Mouse (Mus musculus): ENCODE results near the gene Tfrc. TPM values are rescaled to one million over a fixed set of nuclear protein-coding genes. Genes with fewer than 3 reads are reported as not detected.

Gene Tfrc
- polyA plus RNA-seq, 1 experiment from 2014 or later = 50.0 TPM

- 4% methylated on average over 81 of the region's 82 CpGs for WGBS
- Histone ChIP-seq H3K27me3 (replicated peaks; ENCODE audit: low read depth, poor library complexity, severe bottlenecking) (0 out of 2 replicates have a peak, but pooled peaks cover 3% of the 10 kb centered on the region), H3K4me1 (peaks cover 25% of the 10 kb centered on the region), H3K9me3 (no peaks in the 10 kb centered on the region), H3K36me3 (replicated peaks) (no peaks in the 10 kb centered on the region; the same call in 1 of the 2 replicates), H3K27ac (replicated peaks) (peak overlapping the region; percentile 95), H3K4me3 (peak overlapping the region; percentile 96)
- peak; percentile 70 for DNase-seq (ENCODE audit: low spot score)
Observed at GRCm38 (mm10) chr16:32644069-32644800, 35.5 kb downstream of the Tfrc start.

DNA sequence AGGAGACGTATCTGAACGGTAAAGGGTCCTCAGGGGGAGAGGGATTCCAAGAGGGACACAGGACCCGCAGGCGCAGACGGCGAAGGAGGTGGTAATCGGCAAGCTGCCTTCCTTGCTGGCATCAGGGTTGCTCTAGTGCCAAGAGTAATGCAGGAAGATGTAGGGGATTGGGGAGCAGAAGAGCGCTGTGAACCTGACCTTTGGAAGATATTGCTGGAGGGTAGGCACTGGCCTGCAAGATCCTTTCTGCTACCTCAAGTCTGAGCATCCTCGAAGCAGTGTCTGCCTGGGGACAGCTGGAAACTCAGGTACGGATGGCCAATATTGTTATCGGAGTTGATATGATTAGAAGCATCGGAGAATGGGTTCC lies 36.1 kb downstream of the Tfrc start:
- DNase-seq (ENCODE audit: low spot score) = no peak

DNA sequence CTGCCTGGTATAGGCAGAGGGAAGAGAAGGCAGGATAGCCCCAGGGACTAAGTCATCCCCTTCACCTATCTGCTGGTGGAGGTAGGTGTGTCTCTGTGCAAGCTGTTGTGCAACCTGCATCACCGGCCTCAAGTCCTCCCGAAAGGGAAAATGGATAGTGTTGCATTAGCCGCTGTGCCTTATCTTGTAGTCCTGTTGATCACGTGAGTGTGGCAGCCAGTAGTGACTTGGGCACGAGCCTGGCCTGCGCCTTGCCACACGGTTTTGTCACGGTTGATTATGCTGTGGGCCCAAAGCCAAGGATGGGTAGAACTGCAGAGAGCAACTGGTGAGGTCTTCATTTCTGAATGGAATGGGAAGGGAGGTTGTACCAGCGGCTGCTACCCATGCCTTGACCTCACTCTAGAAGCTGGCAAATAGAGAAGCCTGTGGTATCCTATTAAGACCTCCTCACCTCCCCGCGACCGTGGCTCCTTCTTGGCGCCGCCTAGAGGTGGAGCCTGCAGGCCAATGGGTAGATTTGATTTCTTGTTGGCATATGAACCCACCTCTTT lies 36.7 kb downstream of the Tfrc start:
- Histone ChIP-seq H3K27ac (replicated peaks) (no peak overlapping the region), H3K4me3 (peak overlapping the region; percentile 96), H3K4me1 (peaks cover 25% of the 10 kb centered on the region), H3K36me3 (replicated peaks) (no peaks in the 10 kb centered on the region; the same call in 1 of the 2 replicates), H3K27me3 (replicated peaks; ENCODE audit: low read depth, poor library complexity, severe bottlenecking) (0 out of 2 replicates have a peak, but pooled peaks cover 3% of the 10 kb centered on the region), H3K9me3 (no peaks in the 10 kb centered on the region)
- WGBS = 30% methylated on average over 14 of the region's 14 CpGs
- DNase-seq (ENCODE audit: low spot score) = no peak

More for the DNA sequence above, 36.1 kb downstream of the Tfrc start:
- Histone ChIP-seq H3K27ac (replicated peaks) (peak overlapping the region; percentile 95), H3K27me3 (replicated peaks; ENCODE audit: low read depth, poor library complexity, severe bottlenecking) (0 out of 2 replicates have a peak, but pooled peaks cover 3% of the 10 kb centered on the region), H3K36me3 (replicated peaks) (no peaks in the 10 kb centered on the region; the same call in 1 of the 2 replicates), H3K4me3 (peak overlapping the region; percentile 96), H3K4me1 (peaks cover 25% of the 10 kb centered on the region), H3K9me3 (no peaks in the 10 kb centered on the region)
- 18% methylated on average over 12 of the region's 12 CpGs for WGBS

- Histone ChIP-seq H3K4me3 (peak overlapping the region; percentile 96), H3K9me3 (no peaks in the 10 kb centered on the region), H3K27me3 (replicated peaks; ENCODE audit: low read depth, poor library complexity, severe bottlenecking) (0 out of 2 replicates have a peak, but pooled peaks cover 3% of the 10 kb centered on the region), H3K4me1 (peaks cover 25% of the 10 kb centered on the region), H3K36me3 (replicated peaks) (peaks cover 3% of the 10 kb centered on the region; the same call in 1 of the 2 replicates), H3K27ac (replicated peaks) (no peak overlapping the region)
- WGBS = 88% methylated on average over 9 of the region's 9 CpGs
- no peak for DNase-seq (ENCODE audit: low spot score)
Observed at GRCm38 (mm10) chr16:32646014-32646413, 37.3 kb downstream of the Tfrc start.

GRCm38 (mm10) chr16:32647712-32648111 lies 39.0 kb downstream of the Tfrc start:
- no peak for DNase-seq (ENCODE audit: low spot score)
- no peak overlapping the region for H3K4me3 ChIP-seq
- no peak overlapping the region for H3K27ac ChIP-seq (replicated peaks)
- peaks cover 10% of the 10 kb centered on the region; the same call in 1 of the 2 replicates for H3K36me3 ChIP-seq (replicated peaks)
- H3K4me1 ChIP-seq = peaks cover 25% of the 10 kb centered on the region
- no peaks in the 10 kb centered on the region for H3K9me3 ChIP-seq
- 0 out of 2 replicates have a peak, but pooled peaks cover 3% of the 10 kb centered on the region for H3K27me3 ChIP-seq (replicated peaks; ENCODE audit: low read depth, poor library complexity, severe bottlenecking)

DNA sequence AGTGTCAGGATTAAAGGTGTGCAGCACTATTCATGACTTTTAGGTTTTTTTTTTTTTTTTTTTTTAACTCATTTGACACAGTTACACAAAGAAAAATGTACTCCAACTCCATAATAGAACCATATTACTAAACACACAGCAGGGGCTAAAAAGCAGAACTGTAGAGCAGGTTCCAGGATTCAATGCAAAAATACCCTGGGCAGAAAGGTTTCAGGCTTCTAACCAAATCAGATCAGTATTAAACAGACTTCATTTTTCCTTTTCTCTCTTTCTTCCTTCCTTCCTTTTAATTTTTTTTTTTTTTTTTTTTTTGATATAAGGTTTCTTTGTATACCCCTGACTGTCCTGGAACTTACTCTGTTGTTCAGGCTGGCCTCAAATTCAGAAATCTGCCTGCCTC lies 41.7 kb downstream of the Tfrc start:
- Histone ChIP-seq H3K4me1 (peaks cover 16% of the 10 kb centered on the region), H3K9me3 (no peaks in the 10 kb centered on the region), H3K36me3 (replicated peaks) (peaks cover 19% of the 10 kb centered on the region; the same call in 1 of the 2 replicates), H3K27ac (replicated peaks) (no peak overlapping the region), H3K4me3 (no peak overlapping the region), H3K27me3 (replicated peaks; ENCODE audit: low read depth, poor library complexity, severe bottlenecking) (no peaks in the 10 kb centered on the region)
- DNase-seq (ENCODE audit: low spot score) = no peak

DNA sequence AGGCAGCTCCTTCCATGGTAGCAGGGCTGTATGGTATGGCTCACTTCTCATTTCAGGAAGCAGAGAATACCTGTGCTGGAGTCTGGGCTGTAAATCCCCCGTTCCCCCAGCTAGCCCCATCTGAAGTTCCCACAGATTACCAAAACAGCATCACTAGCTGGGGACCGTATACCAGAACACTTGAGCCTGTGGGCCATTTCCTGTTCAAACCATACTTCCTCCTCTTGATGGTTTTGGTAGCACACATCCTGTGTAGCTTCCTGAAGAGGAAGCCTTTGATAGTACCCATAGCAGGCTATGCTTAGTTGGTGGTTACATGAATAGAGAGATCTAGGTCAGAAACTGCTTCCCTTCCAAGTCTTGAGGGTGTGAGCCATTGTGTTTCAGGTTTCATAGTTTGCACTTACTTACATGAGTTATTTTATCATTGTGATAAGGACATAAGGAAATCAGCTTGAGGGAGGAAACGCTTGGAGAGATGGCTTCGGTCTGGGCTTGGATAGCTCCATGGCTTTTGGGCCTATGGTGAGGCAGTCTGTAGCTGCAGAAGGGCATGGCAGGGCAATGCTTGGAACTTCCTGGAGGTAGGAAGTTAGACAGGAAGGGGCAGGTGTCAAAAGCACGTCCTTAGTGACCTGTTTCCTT lies 42.4 kb downstream of the Tfrc start:
- Histone ChIP-seq H3K4me3 (no peak overlapping the region), H3K27ac (replicated peaks) (no peak overlapping the region), H3K4me1 (peaks cover 9% of the 10 kb centered on the region), H3K9me3 (no peaks in the 10 kb centered on the region), H3K36me3 (replicated peaks) (peaks cover 19% of the 10 kb centered on the region; the same call in 1 of the 2 replicates), H3K27me3 (replicated peaks; ENCODE audit: low read depth, poor library complexity, severe bottlenecking) (no peaks in the 10 kb centered on the region)
- WGBS = 81% methylated on average over 5 of the region's 5 CpGs
- DNase-seq (ENCODE audit: low spot score) = no peak

DNA sequence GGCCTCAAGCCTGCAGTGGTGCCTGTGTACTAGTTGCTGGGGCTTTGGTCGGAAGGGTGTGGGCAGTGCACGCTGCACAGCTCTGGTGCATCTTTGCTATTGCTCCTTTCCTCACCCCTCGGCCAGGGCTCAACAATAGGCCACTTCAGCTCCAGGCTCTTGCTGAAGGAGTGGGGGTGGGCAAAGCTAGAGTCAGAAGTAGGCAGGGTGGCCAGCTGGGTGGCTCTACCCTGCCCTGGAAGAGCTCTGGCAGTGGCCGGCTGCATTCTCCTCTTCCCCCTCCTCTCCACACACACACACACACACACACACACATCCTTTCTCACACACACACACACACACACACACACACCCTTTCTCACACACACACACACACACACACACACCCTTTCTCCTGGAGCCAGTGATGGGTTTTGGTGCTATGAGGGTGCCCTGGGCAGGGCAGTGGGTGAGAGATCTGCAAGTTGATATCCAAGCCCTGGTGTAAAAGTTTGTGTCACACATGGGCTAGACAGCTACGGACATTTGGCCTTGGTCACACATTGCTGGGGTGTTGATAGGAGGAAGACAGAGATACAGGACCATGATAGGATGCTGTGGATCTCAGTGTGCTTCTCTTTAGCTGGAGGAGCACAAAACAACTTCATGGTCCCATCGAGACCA lies 45.5 kb downstream of the Tfrc start:
- WGBS = 75% methylated on average over 6 of the region's 6 CpGs

DNA sequence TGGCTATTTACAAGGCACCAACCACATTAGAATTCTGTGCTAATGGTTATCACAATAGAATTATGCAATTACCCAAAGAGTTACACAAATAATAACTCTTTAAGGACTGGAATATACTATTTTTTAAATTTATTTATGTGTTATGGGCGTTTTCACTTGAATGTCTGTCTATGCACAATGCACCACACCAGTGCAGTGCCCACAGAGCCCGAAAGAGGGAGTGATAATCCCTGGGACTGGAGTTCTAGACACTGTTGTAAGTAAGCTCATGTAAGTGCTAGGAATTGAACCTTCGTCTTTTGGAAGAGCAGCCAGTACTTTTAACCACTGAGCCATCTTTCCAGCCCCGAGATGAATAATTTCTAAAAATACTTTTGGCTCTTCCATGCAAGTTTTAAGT lies 46.8 kb downstream of the Tfrc start:
- Histone ChIP-seq H3K4me3 (no peak overlapping the region), H3K4me1 (peaks cover 38% of the 10 kb centered on the region), H3K36me3 (replicated peaks) (peaks cover 19% of the 10 kb centered on the region; the same call in 1 of the 2 replicates), H3K27ac (replicated peaks) (no peak overlapping the region), H3K27me3 (replicated peaks; ENCODE audit: low read depth, poor library complexity, severe bottlenecking) (no peaks in the 10 kb centered on the region), H3K9me3 (no peaks in the 10 kb centered on the region)
- 90% methylated on average over 4 of the region's 4 CpGs for WGBS
- DNase-seq (ENCODE audit: low spot score) = no peak

More for the DNA sequence above, 45.5 kb downstream of the Tfrc start:
- H3K36me3 ChIP-seq (replicated peaks) = peaks cover 19% of the 10 kb centered on the region; the same call in 1 of the 2 replicates
- H3K4me3 ChIP-seq = no peak overlapping the region
- peaks cover 25% of the 10 kb centered on the region for H3K4me1 ChIP-seq
- no peak for DNase-seq (ENCODE audit: low spot score)
- no peak overlapping the region for H3K27ac ChIP-seq (replicated peaks)
- H3K9me3 ChIP-seq = no peaks in the 10 kb centered on the region
- no peaks in the 10 kb centered on the region for H3K27me3 ChIP-seq (replicated peaks; ENCODE audit: low read depth, poor library complexity, severe bottlenecking)

DNA sequence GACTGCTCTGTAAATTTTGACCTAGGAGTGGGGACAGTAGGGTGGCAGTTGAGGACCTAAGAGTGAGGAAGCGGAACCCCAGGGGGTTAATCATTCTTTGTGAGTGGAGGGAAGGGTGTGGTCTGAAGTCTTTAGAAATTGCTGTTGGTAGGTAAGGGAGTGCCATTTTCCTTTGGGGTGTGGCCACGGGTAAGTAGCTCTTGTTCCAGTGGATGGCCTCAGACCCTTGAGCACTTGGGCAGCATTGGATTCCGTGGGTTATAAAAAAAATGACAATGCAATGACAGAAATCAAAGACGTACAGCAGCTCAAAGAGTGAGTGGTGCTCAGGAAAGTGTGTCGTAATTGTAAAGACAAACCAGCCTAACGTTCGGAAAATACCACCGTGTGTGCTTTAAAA lies 47.6 kb downstream of the Tfrc start:
- Histone ChIP-seq H3K4me3 (no peak overlapping the region), H3K4me1 (peaks cover 46% of the 10 kb centered on the region), H3K9me3 (no peaks in the 10 kb centered on the region), H3K27ac (replicated peaks) (no peak overlapping the region), H3K27me3 (replicated peaks; ENCODE audit: low read depth, poor library complexity, severe bottlenecking) (no peaks in the 10 kb centered on the region), H3K36me3 (replicated peaks) (peaks cover 12% of the 10 kb centered on the region; the same call in 1 of the 2 replicates)
- DNase-seq (ENCODE audit: low spot score) = no peak
- WGBS = 89% methylated on average over 8 of the region's 8 CpGs

DNA sequence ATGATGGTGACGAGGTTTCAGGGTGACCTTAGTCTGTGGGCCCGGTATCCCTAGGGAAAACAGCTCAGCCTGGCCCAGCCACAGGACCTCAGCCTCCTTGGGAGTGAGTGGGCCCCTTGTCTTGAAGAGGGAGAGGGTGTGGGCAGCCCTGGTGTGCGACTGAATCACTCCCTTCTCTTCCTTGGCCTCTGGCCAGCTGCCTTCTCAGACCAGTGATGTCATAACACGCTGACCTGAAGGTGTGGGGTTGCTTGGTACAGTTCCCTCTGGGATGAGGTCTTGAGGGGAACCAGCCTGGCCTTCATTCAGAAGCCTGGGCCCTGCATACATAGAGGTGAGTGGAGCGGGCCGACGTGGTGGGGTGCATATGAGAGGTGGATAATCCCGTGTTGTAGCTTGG lies 48.1 kb downstream of the Tfrc start:
- H3K27ac ChIP-seq (replicated peaks) = no peak overlapping the region
- no peaks in the 10 kb centered on the region for H3K27me3 ChIP-seq (replicated peaks; ENCODE audit: low read depth, poor library complexity, severe bottlenecking)
- H3K4me3 ChIP-seq = no peak overlapping the region
- 80% methylated on average over 8 of the region's 8 CpGs for WGBS
- no peak for DNase-seq (ENCODE audit: low spot score)
- H3K4me1 ChIP-seq = peaks cover 51% of the 10 kb centered on the region
- peaks cover 9% of the 10 kb centered on the region; the same call in 1 of the 2 replicates for H3K36me3 ChIP-seq (replicated peaks)
- H3K9me3 ChIP-seq = no peaks in the 10 kb centered on the region

DNA sequence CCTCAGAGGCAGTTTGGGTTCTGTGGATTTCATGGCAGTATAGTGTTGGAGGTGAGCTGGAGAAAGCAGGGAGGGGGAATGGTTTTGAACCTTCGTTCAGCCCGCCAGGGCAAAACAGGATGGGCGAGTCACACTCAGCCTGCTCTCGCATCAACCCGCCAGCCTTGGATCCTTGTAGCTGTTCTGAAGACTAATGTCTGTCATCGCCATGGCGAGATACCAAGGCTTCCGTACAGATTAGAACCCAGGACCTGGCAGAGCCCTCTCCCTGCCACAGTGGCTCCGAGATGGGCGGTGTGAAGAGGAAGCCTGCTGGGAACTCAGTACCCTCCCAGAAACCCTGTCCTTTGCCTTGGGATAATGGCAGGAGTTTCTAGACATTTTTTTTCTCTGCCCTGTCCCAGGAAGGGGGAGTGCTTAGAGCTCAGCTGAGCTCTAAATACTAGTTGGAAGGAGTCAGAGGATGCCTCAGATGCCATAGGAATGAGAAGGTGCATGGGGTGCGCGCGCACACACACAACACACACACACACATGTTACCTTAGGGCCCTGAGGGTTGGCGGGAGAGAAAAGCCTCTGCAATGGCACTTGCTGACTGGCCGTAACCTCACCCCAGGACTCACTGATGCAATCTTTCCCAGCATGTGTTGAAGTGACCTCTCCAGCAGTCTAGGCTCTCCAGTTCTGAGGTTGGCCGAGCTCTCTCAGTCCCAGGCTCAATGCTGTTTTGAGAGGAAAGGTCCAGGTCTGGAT lies 49.0 kb downstream of the Tfrc start:
- Histone ChIP-seq H3K4me3 (no peak overlapping the region), H3K27ac (replicated peaks) (no peak overlapping the region), H3K36me3 (replicated peaks) (peaks cover 9% of the 10 kb centered on the region; the same call in 1 of the 2 replicates), H3K4me1 (peaks cover 57% of the 10 kb centered on the region), H3K27me3 (replicated peaks; ENCODE audit: low read depth, poor library complexity, severe bottlenecking) (no peaks in the 10 kb centered on the region), H3K9me3 (no peaks in the 10 kb centered on the region)
- WGBS = 93% methylated on average over 16 of the region's 16 CpGs
- DNase-seq (ENCODE audit: low spot score) = no peak
